Mouse (Mus musculus) stomach, postnatal 0 days (tissue): ENCODE measurements around the gene Nenf. TPM values are rescaled to one million over a fixed set of nuclear protein-coding genes. Genes with fewer than 3 reads are reported as not detected.

Experiments
- ATAC-seq: fragments of 200-750 bp; cut with Nextera tagmentation; 2 replicates; pipeline ENCODE4 v1.8.0; 2017; ENCODE audit not compliant: low FRiP score, low TSS enrichment
- DNase-seq: peaks from one replicate; pipeline ENCODE4 v3.0.0-alpha.2; 2016; ENCODE audit warnings: low spot score
- H3K27ac ChIP-seq: fragments of 300-500 bp; sonication (generic); replicated peaks from 2 replicates; pipeline ENCODE4 v1.5.1; 2014; ENCODE audit warnings: mild to moderate bottlenecking, control low read depth
- H3K27me3 ChIP-seq: fragments of 300-500 bp; sonication (generic); 2 replicates; pipeline ENCODE4 v1.6.1; 2014; ENCODE audit warnings: low read length; ENCODE audit not compliant: control insufficient read depth, insufficient read depth
- H3K36me3 ChIP-seq: fragments of 300-500 bp; sonication (generic); 2 replicates; pipeline ENCODE4 v1.6.1; 2014; ENCODE audit warnings: low read length, mixed read lengths; ENCODE audit not compliant: control insufficient read depth, insufficient read depth
- H3K4me1 ChIP-seq: fragments of 300-500 bp; sonication (generic); replicated peaks from 2 replicates; pipeline ENCODE4 v1.6.1; 2014; ENCODE audit warnings: antibody characterized with exemption; ENCODE audit not compliant: control insufficient read depth, insufficient read depth
- H3K4me2 ChIP-seq: fragments of 300-500 bp; sonication (generic); replicated peaks from 2 replicates; pipeline ENCODE4 v1.6.1; 2014; ENCODE audit warnings: low read depth, mild to moderate bottlenecking, control low read depth, moderate library complexity
- H3K4me3 ChIP-seq: fragments of 300-500 bp; sonication (generic); 2 replicates; pipeline ENCODE4 v1.5.1; 2014; ENCODE audit warnings: low read depth, low read length, control low read depth
- H3K9ac ChIP-seq: fragments of 300-500 bp; sonication (generic); 2 replicates; pipeline ENCODE4 v1.6.1; 2014; ENCODE audit warnings: mild to moderate bottlenecking, low read length, control low read depth, mixed read lengths
- H3K9me3 ChIP-seq: fragments of 300-500 bp; sonication (generic); 2 replicates; pipeline ENCODE4 v1.6.1; 2016; ENCODE audit warnings: low read length; ENCODE audit not compliant: control insufficient read depth
- CTCF ChIP-seq: IDR thresholded peaks from 2 replicates; pipeline ENCODE4 v1.5.1; 2016; ENCODE audit warnings: antibody characterized with exemption, low read depth, mild to moderate bottlenecking, moderate library complexity
- EP300 ChIP-seq: optimal IDR thresholded peaks from 2 replicates; pipeline ENCODE3; 2016; ENCODE audit warnings: antibody characterized with exemption
- WGBS: fragments of 180-500 bp; shearing (Covaris S2); extraction: QIAGEN DNeasy Blood & Tissue Kit; methylation state at CpG from one replicate; pipeline ENCODE4 v1.1.7; 2014; 5-methylcytosine and 5-hydroxymethylcytosine counted together
- polyA plus RNA-seq: library from polyadenylated mRNA; unstranded; fragments of >200 nt; fragmentation: Nextera tagmentation; extraction: Ambion mirVana; gene quantifications from 2 replicates; pipeline ENCODE4 v1.2.1, GENCODE M21; 2015

Nenf gene
- polyA plus RNA-seq, 1 experiment from 2014 or later = 120 TPM

- TF ChIP-seq CTCF (no peak), EP300 (no peak)
- Histone ChIP-seq H3K4me1 (no peaks in the 10 kb centered on the region), H3K27ac (no peak overlapping the region), H3K9ac (no peak overlapping the region), H3K9me3 (no peaks in the 10 kb centered on the region), H3K27me3 (no peaks in the 10 kb centered on the region), H3K36me3 (no peaks in the 10 kb centered on the region), H3K4me2 (no peak overlapping the region), H3K4me3 (no peak overlapping the region)
- WGBS = 24% methylated on average over 2 of the region's 2 CpGs
- no peak for DNase-seq
- no peak for ATAC-seq
Observed at GRCm38 (mm10) chr1:191257981-191258380, 60.0 kb downstream of the Nenf start.

- DNase-seq (no peak), ATAC-seq (no peak)
- Histone ChIP-seq H3K27me3 (no peaks in the 10 kb centered on the region), H3K27ac (no peak overlapping the region), H3K36me3 (no peaks in the 10 kb centered on the region), H3K4me3 (no peak overlapping the region), H3K9me3 (no peaks in the 10 kb centered on the region), H3K9ac (no peak overlapping the region), H3K4me2 (no peak overlapping the region), H3K4me1 (no peaks in the 10 kb centered on the region)
- 62% methylated on average over 3 of the region's 3 CpGs for WGBS
- TF ChIP-seq EP300 (no peak), CTCF (no peak)
Observed at GRCm38 (mm10) chr1:191257351-191257771, 60.6 kb downstream of the Nenf start.

Other genes starting within 250 kb of the Nenf start
- 5.0 and 5.7 TPM in 2 replicates for gene Batf3, start 220.3 kb downstream of the Nenf start, polyA plus RNA-seq
- gene Fam71a, start 153.4 kb downstream of the Nenf start, polyA plus RNA-seq = 0.04 TPM in 1 of 2 replicates, not detected in the other
- gene Atf3, start 100.2 kb downstream of the Nenf start, polyA plus RNA-seq = 6.5 and 11.1 TPM in 2 replicates
- 6.7 and 6.8 TPM in 2 replicates for gene Tmem206, start 7.7 kb upstream of the Nenf start, polyA plus RNA-seq
- 28.4 and 32.9 TPM in 2 replicates for gene Ppp2r5a, start 85.1 kb upstream of the Nenf start, polyA plus RNA-seq